Mouse (Mus musculus) gastrocnemius, postnatal 4 days (tissue): Measurements from ENCODE around the gene Pafah2. TPM values are rescaled to one million over a fixed set of nuclear protein-coding genes. Genes with fewer than 3 reads are reported as not detected.
A peak's percentile ranks its signal among the peaks of the same experiment; 100 is the strongest.

Source experiments
- DNase-seq, 2 experiments: peaks; one replicate each; pipeline ENCODE4 v3.0.0; 2021 to 2022; ENCODE audit warnings: low spot score in 2 of 2, mixed read lengths in 2 of 2
- total RNA-seq, 2 experiments: library from RNA; stranded (reverse); gene quantifications; 2 replicates each; pipeline ENCODE4 v1.2.3; 2021

Pafah2 gene
- total RNA-seq, 2 experiments from 2014 or later: 4.4 to 4.9 TPM

- no peak for DNase-seq
These were observed 21.0 kb downstream of the Pafah2 start for GRCm38 (mm10) chr4:134417111-134417510.

- DNase-seq: no peak
These were observed 25.9 kb downstream of the Pafah2 start for GRCm38 (mm10) chr4:134421971-134422370.

GRCm38 (mm10) chr4:134423949-134424348, 27.8 kb downstream of the Pafah2 start:
- no peak for DNase-seq

- DNase-seq: no peak
These were observed 29.0 kb downstream of the Pafah2 start for GRCm38 (mm10) chr4:134425088-134425487.

DNA sequence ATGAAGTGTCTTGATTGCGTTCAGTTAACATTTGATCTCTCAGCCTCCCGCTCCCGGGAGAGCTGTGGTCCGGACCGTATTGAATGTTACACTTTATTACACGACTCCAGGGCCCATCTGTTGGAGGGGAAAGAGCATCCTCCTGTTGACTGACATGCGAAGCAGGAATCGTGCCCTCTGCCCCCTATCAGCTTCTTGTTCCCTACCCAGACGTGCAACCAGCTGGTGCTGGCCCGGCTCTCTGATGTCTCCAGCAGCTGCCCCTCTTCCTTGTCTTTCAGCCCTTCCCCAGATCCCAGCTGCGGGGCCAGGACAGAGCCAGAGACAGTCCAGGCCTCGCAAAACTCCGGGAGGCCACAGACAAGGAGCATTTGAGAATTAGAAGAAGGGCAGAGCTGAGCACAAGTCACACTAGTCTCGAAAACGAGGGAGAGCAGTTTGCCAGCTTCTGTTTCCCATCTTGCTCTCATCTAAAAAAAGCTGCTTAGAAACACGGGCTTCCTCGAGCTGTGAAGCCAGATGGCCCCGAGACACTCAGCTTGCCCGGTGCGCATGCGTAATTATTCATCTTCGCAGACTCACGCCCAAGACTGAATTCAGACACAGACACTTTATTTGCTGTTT, 34.4 kb downstream of the Pafah2 start:
- DNase-seq: peak in 1 of 2 experiments; percentile 37

DNA sequence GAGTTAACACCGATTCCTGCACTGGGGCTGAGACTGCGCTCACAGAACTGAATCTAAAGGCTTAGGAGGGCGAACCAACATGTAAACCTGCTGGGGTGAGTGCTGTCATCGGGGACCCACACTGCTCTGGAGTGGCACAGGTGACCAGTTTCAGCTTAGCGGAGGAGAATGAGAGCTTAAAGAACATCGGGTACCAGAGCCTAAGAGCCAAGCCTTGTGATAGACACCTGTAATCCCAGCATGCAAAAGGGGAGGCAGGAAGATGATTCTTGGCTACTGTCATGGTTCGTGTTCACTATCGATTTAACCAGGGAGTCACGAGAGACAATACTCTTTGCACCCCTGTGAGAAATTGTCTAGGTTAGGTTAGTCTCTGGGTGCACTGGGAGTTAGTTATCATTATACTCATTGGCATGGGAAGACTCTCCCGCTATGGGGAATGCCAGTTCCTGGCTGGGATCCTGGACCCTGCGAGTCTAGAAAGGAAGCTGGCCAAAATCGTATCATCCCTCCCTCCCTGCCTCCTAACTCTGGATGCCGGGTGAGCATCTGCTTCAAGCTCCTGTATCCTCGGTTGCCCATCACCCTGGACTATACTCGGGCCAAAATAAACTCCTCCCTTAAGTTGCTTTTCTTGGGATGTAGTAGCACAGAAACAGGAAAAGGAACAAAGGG, 36.7 kb downstream of the Pafah2 start:
- no peak for DNase-seq

GRCm38 (mm10) chr4:134436185-134436584, 40.1 kb downstream of the Pafah2 start:
- no peak for DNase-seq

DNA sequence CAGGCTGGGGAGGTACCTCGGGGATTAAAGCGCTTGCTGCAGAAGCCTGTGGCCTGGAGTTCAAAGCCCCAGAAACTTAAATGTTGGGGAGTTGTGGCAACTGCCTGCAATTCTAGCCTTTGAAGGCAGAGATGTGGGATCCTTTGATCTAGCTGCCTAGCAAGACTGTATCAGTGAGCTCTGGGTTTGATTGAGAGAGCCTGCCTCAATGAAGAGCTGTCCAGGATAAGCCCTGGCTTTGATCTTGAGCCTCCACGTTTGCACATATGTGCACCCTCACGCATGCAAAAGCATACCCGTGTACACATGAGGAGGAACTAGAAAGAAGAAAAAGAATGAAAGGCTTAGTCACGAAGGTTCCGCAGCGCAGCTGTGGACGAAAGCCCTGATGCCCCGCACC, 40.5 kb downstream of the Pafah2 start:
- no peak for DNase-seq

- DNase-seq: no peak
These were observed 43.0 kb downstream of the Pafah2 start for GRCm38 (mm10) chr4:134439119-134439518.

GRCm38 (mm10) chr4:134439919-134440318, 43.8 kb downstream of the Pafah2 start:
- no peak for DNase-seq

DNA sequence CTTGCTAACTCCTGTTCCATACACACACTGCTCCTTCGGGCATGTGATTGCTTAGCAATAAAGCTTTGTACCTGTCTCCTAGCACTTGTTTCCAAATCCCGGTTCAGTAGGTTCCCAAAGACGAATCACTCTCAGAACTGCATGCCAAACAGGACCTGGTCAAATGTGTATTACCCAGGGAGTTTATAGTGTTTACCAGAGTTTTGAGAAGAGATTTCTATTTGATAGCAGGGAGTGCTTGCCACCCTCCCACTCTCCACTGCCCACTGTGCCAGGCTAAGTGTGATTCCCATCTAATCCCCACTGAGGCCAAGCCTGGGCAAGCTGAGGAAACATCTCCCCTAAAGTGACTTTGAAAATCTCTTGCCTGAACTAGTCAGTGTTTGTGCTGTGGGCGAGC, 46.1 kb downstream of the Pafah2 start:
- no peak for DNase-seq

DNA sequence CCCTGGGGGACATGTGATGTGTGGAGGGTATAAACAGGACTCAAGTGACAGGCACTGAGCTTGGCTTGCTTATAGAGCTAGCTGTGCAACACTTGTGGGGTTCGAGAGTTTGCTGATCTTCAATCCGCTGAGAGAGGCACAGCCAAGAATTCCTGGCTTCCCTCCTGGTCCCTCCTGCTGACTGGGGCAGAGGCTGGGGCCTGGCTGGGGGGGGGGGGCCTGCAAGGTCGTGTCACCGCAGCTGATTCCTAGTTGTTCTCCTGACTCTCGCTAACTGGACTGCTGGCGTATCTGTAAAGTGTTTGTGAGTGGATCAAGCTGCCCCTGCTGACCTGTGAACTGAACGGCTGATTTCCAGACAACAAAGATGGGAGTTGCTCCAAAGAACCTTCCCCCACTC, 47.5 kb downstream of the Pafah2 start:
- no peak for DNase-seq

GRCm38 (mm10) chr4:134444949-134445348, 48.8 kb downstream of the Pafah2 start:
- DNase-seq: no peak

- DNase-seq: no peak
These were observed 49.4 kb downstream of the Pafah2 start for GRCm38 (mm10) chr4:134445489-134445888.

DNA sequence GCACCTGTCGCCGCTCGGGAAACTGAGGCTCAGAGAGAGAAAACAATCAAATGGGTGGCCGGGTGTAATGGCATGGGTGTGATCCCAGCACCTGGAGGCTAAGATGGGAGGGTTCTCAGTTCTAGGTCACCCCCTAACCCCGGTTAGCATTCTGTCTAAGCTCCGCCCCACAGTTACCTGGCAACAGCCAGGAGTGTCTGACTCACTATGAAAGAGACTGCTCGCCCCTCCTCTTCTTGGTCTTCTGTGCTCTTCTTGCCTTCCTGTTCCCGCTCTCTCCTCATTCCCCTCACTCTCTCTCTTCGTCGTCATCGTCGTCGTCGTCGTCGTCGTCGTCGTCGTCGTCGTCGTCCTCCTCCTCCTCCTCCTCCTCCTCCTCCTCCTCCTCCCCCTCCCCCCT, 51.8 kb downstream of the Pafah2 start:
- no peak for DNase-seq

- no peak for DNase-seq
These were observed 53.7 kb downstream of the Pafah2 start for GRCm38 (mm10) chr4:134449595-134450391.

DNA sequence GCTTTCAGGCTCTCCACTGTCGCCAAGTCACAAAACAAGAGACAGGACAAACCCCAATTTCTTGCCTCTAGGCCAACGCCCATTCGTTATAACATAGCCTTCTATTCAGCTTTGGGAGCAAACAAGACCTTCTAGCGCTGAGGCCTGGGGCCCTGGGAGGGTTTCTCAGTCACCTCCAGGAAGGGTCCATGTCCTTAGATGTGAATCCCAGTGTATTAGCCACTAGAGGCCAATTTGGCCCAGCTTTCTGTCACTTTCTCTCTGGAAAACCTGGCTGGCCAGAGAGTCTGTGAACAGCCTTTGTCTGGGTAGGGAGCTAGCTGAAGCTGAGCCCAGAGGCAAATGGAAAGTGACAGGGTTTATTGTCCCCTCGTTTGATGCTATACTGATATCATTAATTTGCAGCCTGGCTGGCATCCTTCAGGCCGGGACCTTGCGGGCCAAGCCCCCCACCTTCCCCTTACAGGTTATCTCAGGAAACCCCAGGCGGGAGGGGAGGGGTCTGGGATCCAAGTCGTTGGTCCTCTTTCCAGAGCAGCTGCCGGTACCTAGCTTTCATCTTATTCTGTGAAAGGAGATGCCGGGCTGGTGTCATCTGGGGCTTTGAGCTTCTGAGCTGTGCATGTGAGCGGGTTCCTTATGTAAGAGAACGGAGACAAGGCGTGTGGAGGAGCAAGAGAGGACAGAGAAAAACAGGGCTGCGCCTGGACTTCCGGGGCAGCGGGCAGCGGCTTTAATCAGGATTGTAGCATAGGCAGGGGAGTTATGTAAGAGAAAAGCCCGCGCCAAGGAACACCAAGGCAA, 54.5 kb downstream of the Pafah2 start:
- DNase-seq: no peak

GRCm38 (mm10) chr4:134451484-134451883, 55.4 kb downstream of the Pafah2 start:
- DNase-seq: no peak

- DNase-seq: no peak
These were observed 57.7 kb downstream of the Pafah2 start for GRCm38 (mm10) chr4:134453619-134454400.

DNA sequence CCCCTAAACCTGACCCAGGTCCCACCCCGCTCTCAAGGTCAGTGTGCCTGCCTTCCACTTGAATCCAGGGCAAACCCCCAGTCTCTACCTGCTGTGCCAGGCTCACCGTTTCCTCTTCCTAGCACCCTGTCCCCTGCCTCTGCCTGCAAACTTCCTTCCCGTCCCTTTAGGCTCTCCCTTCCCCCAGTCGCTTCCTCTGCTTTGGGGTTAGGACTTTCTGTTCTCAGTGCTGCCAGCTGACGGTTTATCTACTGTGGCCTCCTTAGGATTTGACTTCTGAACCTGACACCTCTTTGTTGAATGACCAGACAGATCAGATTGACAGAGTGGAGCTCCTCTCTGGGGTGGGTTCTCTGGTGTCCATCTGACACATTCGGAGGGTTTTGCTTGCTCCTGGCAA, 59.2 kb downstream of the Pafah2 start:
- DNase-seq: no peak
